Comparison of ENCODE assay signal across 8 mouse cellular contexts in the genomic region with DNA sequence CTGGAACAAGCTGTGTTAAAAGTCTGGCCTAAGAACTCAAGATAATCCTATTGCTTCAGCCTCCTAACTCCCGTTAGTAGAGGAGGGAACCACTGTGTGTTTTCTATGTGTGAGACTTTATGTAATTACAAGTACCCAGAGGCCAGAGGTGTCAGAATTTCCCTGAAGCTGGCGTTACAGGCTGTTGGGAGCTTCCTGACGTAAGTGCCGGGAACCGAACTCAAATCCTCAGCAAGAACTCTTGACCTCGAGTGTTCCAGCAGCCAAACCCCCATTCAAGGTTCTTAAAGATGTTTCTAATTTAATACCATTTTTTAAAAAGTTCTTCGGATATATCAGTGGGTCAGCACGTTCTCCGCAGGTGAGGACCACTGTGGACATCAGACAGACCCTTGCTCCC. TPM values are rescaled to one million over a fixed set of nuclear protein-coding genes. Genes with fewer than 3 reads are reported as not detected.
A peak's percentile ranks its signal among the peaks of the same experiment; 100 is the strongest.
DNase-seq lines count a peak whose midpoint lies in the region; ATAC-seq and TF ChIP-seq lines count a peak whose summit lies in the region.

No protein-coding gene starts in this region.

- H3K27me3 ChIP-seq in heart, embryonic 14.5 days (ENCODE audit: control insufficient read depth, insufficient read depth, low read length), result peaks cover 6% of the 10 kb centered on the region; the same call in 1 of the 2 replicates
- H3K27me3 ChIP-seq in forebrain, postnatal 0 days (ENCODE audit: insufficient read depth, low read length), result no peaks in the 10 kb centered on the region

- DNase-seq in heart, adult 9 months (ENCODE audit: low spot score in 2 of 2), result no peak
- peak; percentile 68 for DNase-seq in MN1 (ENCODE audit: low spot score)
- DNase-seq in forebrain, postnatal 0 days, result peak; percentile 29
- peak; percentile 32 for DNase-seq in lung, postnatal 10 days
- DNase-seq in frontal cortex, adult 2 months (ENCODE audit: extremely low spot score in 1 of 2, low spot score in 1 of 2), result no peak
- no peak for DNase-seq in gastrocnemius, adult 18-20 months (ENCODE audit: low spot score)
- no peak for DNase-seq in adrenal gland, adult 8-10 months

- no peaks in the 10 kb centered on the region for H3K36me3 ChIP-seq in heart, embryonic 14.5 days (ENCODE audit: control insufficient read depth, insufficient read depth, low read length)
- H3K36me3 ChIP-seq in forebrain, postnatal 0 days (ENCODE audit: insufficient read depth), result no peaks in the 10 kb centered on the region

- peak overlapping the region; percentile 86 for H3K9ac ChIP-seq in heart, embryonic 14.5 days (ENCODE audit: low read length)
- H3K9ac ChIP-seq in forebrain, postnatal 0 days, result peak overlapping the region; percentile 97

- peak overlapping the region; percentile 28 to 68; a peak in 3 of 4 replicates for H3K27ac ChIP-seq in heart, embryonic 14.5 days (replicated peaks in 1 of 2; ENCODE audit: control insufficient read depth in 1 of 2, insufficient read depth in 1 of 2, low read depth in 2 of 2, low read length in 2 of 2)
- peak overlapping the region; percentile 40; the same call in 1 of the 2 replicates for H3K27ac ChIP-seq in forebrain, postnatal 0 days (ENCODE audit: low read depth, low read length)

- H3K9me3 ChIP-seq in heart, embryonic 14.5 days (ENCODE audit: control insufficient read depth, low read length), result no peaks in the 10 kb centered on the region
- H3K9me3 ChIP-seq in forebrain, postnatal 0 days (ENCODE audit: low read length), result no peaks in the 10 kb centered on the region

- no peak for ATAC-seq in heart, embryonic 14.5 days (ENCODE audit: insufficient number of reproducible peaks, insufficient read depth, low FRiP score, low read depth)
- ATAC-seq in forebrain, postnatal 0 days, result no peak

- no peak for TF ChIP-seq CTCF in forebrain, postnatal 0 days (IDR thresholded peaks at IDR 0.05; ENCODE audit: low read depth)

- H3K4me2 ChIP-seq in heart, embryonic 14.5 days (ENCODE audit: low read length), result peak overlapping the region; percentile 76
- peak overlapping the region; percentile 76 for H3K4me2 ChIP-seq in forebrain, postnatal 0 days (ENCODE audit: low read depth)

- 11% methylated on average over 9 of the region's 9 CpGs for WGBS in heart, embryonic 14.5 days
- WGBS in forebrain, postnatal 0 days, result 16% methylated on average over 9 of the region's 9 CpGs

- H3K4me3 ChIP-seq in heart, embryonic 14.5 days (ENCODE audit: control insufficient read depth in 1 of 2, insufficient read depth in 1 of 2, low read depth in 1 of 2, low read length in 2 of 2), result peak overlapping the region; percentile 74 to 79
- peak overlapping the region; percentile 94 for H3K4me3 ChIP-seq in forebrain, postnatal 0 days (ENCODE audit: low read depth, low read length)

- peaks cover 18 to 34% of the 10 kb centered on the region in 2 experiments for H3K4me1 ChIP-seq in heart, embryonic 14.5 days (ENCODE audit: control insufficient read depth in 2 of 2, insufficient read depth in 2 of 2, low read length in 2 of 2)
- peaks cover 18% of the 10 kb centered on the region for H3K4me1 ChIP-seq in forebrain, postnatal 0 days (ENCODE audit: insufficient read depth)

RNA-seq across cellular contexts. Expression of a gene that starts 0.4 kb away (rescaled TPM):
- 10.3 and 10.5 TPM in 2 replicates for polyA plus RNA-seq in heart, embryonic 14.5 days (2014; fragmentation: Nextera tagmentation; extraction: Ambion mirVana)
- total RNA-seq in forebrain, postnatal 0 days (2014; rRNA removed), result 43.0 and 45.8 TPM in 2 replicates
- polyA plus RNA-seq in forebrain, postnatal 0 days (2015; fragmentation: Nextera tagmentation; extraction: Ambion mirVana), result 14.4 and 16.9 TPM in 2 replicates
- 22.7 and 23.1 TPM in 2 replicates for polyA plus RNA-seq in frontal cortex, adult 2 months (2012; rRNA removed)
- 1 to 10 TPM; 1.2 to 1.5 TPM for total RNA-seq in gastrocnemius, adult 18-20 months (2021)
- total RNA-seq in adrenal gland, adult 8-10 months (2022), result 100 to 1,000 TPM in 1 of 4 experiments, 10 to 100 TPM in 3; 60.6 to 118 (median 71.9) TPM

RNA-seq across cellular contexts. Expression of a gene that starts 13.7 kb away (rescaled TPM):
- polyA plus RNA-seq in heart, embryonic 14.5 days (2014; fragmentation: Nextera tagmentation; extraction: Ambion mirVana), result 7.4 and 7.8 TPM in 2 replicates
- total RNA-seq in forebrain, postnatal 0 days (2014; rRNA removed), result 52.4 and 54.5 TPM in 2 replicates
- polyA plus RNA-seq in forebrain, postnatal 0 days (2015; fragmentation: Nextera tagmentation; extraction: Ambion mirVana), result 42.8 and 46.6 TPM in 2 replicates
- polyA plus RNA-seq in frontal cortex, adult 2 months (2012; rRNA removed), result 97.9 and 106 TPM in 2 replicates
- total RNA-seq in gastrocnemius, adult 18-20 months (2021), result under 1 TPM; 0.81 to 0.96 TPM
- 10 to 100 TPM; 17.7 to 46.8 (median 42.6) TPM for total RNA-seq in adrenal gland, adult 8-10 months (2022)

RNA-seq across cellular contexts. Expression of a gene that starts 22.3 kb away (rescaled TPM):
- polyA plus RNA-seq in heart, embryonic 14.5 days (2014; fragmentation: Nextera tagmentation; extraction: Ambion mirVana), result 191 and 195 TPM in 2 replicates
- total RNA-seq in forebrain, postnatal 0 days (2014; rRNA removed), result 82.1 and 86.1 TPM in 2 replicates
- 201 and 203 TPM in 2 replicates for polyA plus RNA-seq in forebrain, postnatal 0 days (2015; fragmentation: Nextera tagmentation; extraction: Ambion mirVana)
- polyA plus RNA-seq in frontal cortex, adult 2 months (2012; rRNA removed), result 129 and 134 TPM in 2 replicates
- 10 to 100 TPM; 90.3 to 95.5 TPM for total RNA-seq in gastrocnemius, adult 18-20 months (2021)
- 100 to 1,000 TPM; 157 to 179 (median 160) TPM for total RNA-seq in adrenal gland, adult 8-10 months (2022)

RNA-seq across cellular contexts. Expression of a gene that starts 38.5 kb away (rescaled TPM):
- polyA plus RNA-seq in heart, embryonic 14.5 days (2014; fragmentation: Nextera tagmentation; extraction: Ambion mirVana), result 2,259 and 2,271 TPM in 2 replicates
- total RNA-seq in forebrain, postnatal 0 days (2014; rRNA removed), result 339 and 418 TPM in 2 replicates
- polyA plus RNA-seq in forebrain, postnatal 0 days (2015; fragmentation: Nextera tagmentation; extraction: Ambion mirVana), result 808 and 932 TPM in 2 replicates
- polyA plus RNA-seq in frontal cortex, adult 2 months (2012; rRNA removed), result 785 and 842 TPM in 2 replicates
- 100 to 1,000 TPM; 772 to 857 TPM for total RNA-seq in gastrocnemius, adult 18-20 months (2021)
- 100 to 1,000 TPM; 440 to 566 (median 519) TPM for total RNA-seq in adrenal gland, adult 8-10 months (2022)

RNA-seq across cellular contexts. Expression of a gene that starts 38.7 kb away (rescaled TPM):
- 19.3 and 23.5 TPM in 2 replicates for polyA plus RNA-seq in heart, embryonic 14.5 days (2014; fragmentation: Nextera tagmentation; extraction: Ambion mirVana)
- total RNA-seq in forebrain, postnatal 0 days (2014; rRNA removed), result 31.7 TPM in 2 replicates
- polyA plus RNA-seq in forebrain, postnatal 0 days (2015; fragmentation: Nextera tagmentation; extraction: Ambion mirVana), result 27.1 and 29.3 TPM in 2 replicates
- polyA plus RNA-seq in frontal cortex, adult 2 months (2012; rRNA removed), result 71.8 and 78.7 TPM in 2 replicates
- 10 to 100 TPM; 15.9 to 17.7 TPM for total RNA-seq in gastrocnemius, adult 18-20 months (2021)
- 10 to 100 TPM; 53.5 to 97.0 (median 65.5) TPM for total RNA-seq in adrenal gland, adult 8-10 months (2022)

Comparison
In these comparisons a context has a peak if more than half of its experiments do, and no peak if none do; other contexts are left out.
1. DNase-seq: peak in MN1 (single experiment), forebrain, postnatal 0 days (single experiment) and lung, postnatal 10 days (single experiment); none in heart, adult 9 months (0 of 2), frontal cortex, adult 2 months (0 of 2), gastrocnemius, adult 18-20 months (single experiment) and adrenal gland, adult 8-10 months (single experiment).
2. RNA of a gene that starts 0.4 kb away (total RNA-seq): 60.6 to 118 TPM in adrenal gland, adult 8-10 months and 43.0 to 45.8 TPM in forebrain, postnatal 0 days; 1.2 to 1.5 TPM in gastrocnemius, adult 18-20 months; every median in the first group is over 10 times any median in the second.
3. RNA of a gene that starts 13.7 kb away (total RNA-seq): 52.4 to 54.5 TPM in forebrain, postnatal 0 days and 17.7 to 46.8 TPM in adrenal gland, adult 8-10 months; 0.81 to 0.96 TPM in gastrocnemius, adult 18-20 months; every median in the first group is over 4 times any median in the second.